In genomic region chr16:49906066-49906465, GRCm38 (mm10) we compare ENCODE assay signal across 9 mouse cellular contexts.
DNase-seq lines count a peak whose midpoint lies in the region; ATAC-seq and TF ChIP-seq lines count a peak whose summit lies in the region.
"Had no signal": no experiment of that assay in that cellular context is flagged by ENCODE, and none has a peak within 500 bp of the region (broad histone marks: within the 10 kb centered on the region; RNA-seq: fewer than 3 reads in every experiment).

No protein-coding gene starts in this region.

- H3K9ac ChIP-seq in embryonic facial prominence, embryonic 15.5 days = no peak overlapping the region
- no peak overlapping the region for H3K9ac ChIP-seq in hindbrain, embryonic 13.5 days
- H3K9ac ChIP-seq in neural tube, embryonic 15.5 days (replicated peaks) = no peak overlapping the region
- H3K9ac ChIP-seq: lung, embryonic 14.5 days had no signal

- no peaks in the 10 kb centered on the region for H3K36me3 ChIP-seq in embryonic facial prominence, embryonic 15.5 days
- peaks cover 16% of the 10 kb centered on the region for H3K36me3 ChIP-seq in hindbrain, embryonic 13.5 days
- H3K36me3 ChIP-seq in neural tube, embryonic 15.5 days = no peaks in the 10 kb centered on the region

- H3K9me3 ChIP-seq in embryonic facial prominence, embryonic 15.5 days (replicated peaks) = no peaks in the 10 kb centered on the region
- no peaks in the 10 kb centered on the region for H3K9me3 ChIP-seq in hindbrain, embryonic 13.5 days
- no peaks in the 10 kb centered on the region for H3K9me3 ChIP-seq in neural tube, embryonic 15.5 days (replicated peaks)

- H3K27ac ChIP-seq in layer of hippocampus, adult 2 months = peak overlapping the region; percentile 60
- peak overlapping the region; percentile 89 for H3K27ac ChIP-seq in embryonic facial prominence, embryonic 15.5 days (replicated peaks)
- H3K27ac ChIP-seq in hindbrain, embryonic 13.5 days = peak overlapping the region; percentile 23
- no peak overlapping the region for H3K27ac ChIP-seq in neural tube, embryonic 15.5 days (replicated peaks)

- peaks cover 31% of the 10 kb centered on the region for H3K4me1 ChIP-seq in embryonic facial prominence, embryonic 15.5 days
- peaks cover 6% of the 10 kb centered on the region for H3K4me1 ChIP-seq in hindbrain, embryonic 13.5 days (replicated peaks)
- peaks cover 9% of the 10 kb centered on the region; the same call in 1 of the 2 replicates for H3K4me1 ChIP-seq in neural tube, embryonic 15.5 days

- ATAC-seq in embryonic facial prominence, embryonic 15.5 days (ENCODE audit: insufficient number of reproducible peaks, low FRiP score, low TSS enrichment, low read depth) = peak; percentile 52
- ATAC-seq in hindbrain, embryonic 13.5 days (ENCODE audit: low FRiP score) = no peak
- ATAC-seq in neural tube, embryonic 15.5 days (ENCODE audit: low FRiP score) = 0 out of 2 replicates have a peak, but pooled peaks have one; percentile 19

- H3K4me2 ChIP-seq in embryonic facial prominence, embryonic 15.5 days (replicated peaks) = peak overlapping the region; percentile 31
- no peak overlapping the region for H3K4me2 ChIP-seq in hindbrain, embryonic 13.5 days
- H3K4me2 ChIP-seq in neural tube, embryonic 15.5 days = no peak overlapping the region
- H3K4me2 ChIP-seq: lung, embryonic 14.5 days had no signal

- no peak for DNase-seq in layer of hippocampus, adult 2 months (ENCODE audit: low spot score in 2 of 2)
- no peak for DNase-seq in layer of hippocampus, adult 9-10 months (ENCODE audit: low spot score)
- DNase-seq in left cerebral cortex, adult 18-20 months (ENCODE audit: low spot score in 2 of 2) = no peak
- DNase-seq in cerebellum, postnatal 25 days = no peak
- DNase-seq: kidney, adult 18-20 months; lung, embryonic 14.5 days had no signal

- H3K27me3 ChIP-seq in embryonic facial prominence, embryonic 15.5 days = no peaks in the 10 kb centered on the region
- H3K27me3 ChIP-seq in hindbrain, embryonic 13.5 days = no peaks in the 10 kb centered on the region
- no peaks in the 10 kb centered on the region for H3K27me3 ChIP-seq in neural tube, embryonic 15.5 days (replicated peaks)

- no peak for TF ChIP-seq CTCF in layer of hippocampus, adult 2 months (conservative IDR thresholded peaks at IDR 0.05)

- H3K4me3 ChIP-seq in layer of hippocampus, adult 2 months = no peak overlapping the region
- no peak overlapping the region for H3K4me3 ChIP-seq in embryonic facial prominence, embryonic 15.5 days (replicated peaks)
- H3K4me3 ChIP-seq in hindbrain, embryonic 13.5 days = no peak overlapping the region
- H3K4me3 ChIP-seq in neural tube, embryonic 15.5 days (replicated peaks) = no peak overlapping the region

- WGBS in embryonic facial prominence, embryonic 15.5 days = 15% methylated on average over 5 of the region's 5 CpGs
- 40% methylated on average over 5 of the region's 5 CpGs for WGBS in hindbrain, embryonic 13.5 days
- 33% methylated on average over 5 of the region's 5 CpGs for WGBS in neural tube, embryonic 15.5 days
